18 mouse cellular contexts compared by ENCODE assay signal in the genomic region with DNA sequence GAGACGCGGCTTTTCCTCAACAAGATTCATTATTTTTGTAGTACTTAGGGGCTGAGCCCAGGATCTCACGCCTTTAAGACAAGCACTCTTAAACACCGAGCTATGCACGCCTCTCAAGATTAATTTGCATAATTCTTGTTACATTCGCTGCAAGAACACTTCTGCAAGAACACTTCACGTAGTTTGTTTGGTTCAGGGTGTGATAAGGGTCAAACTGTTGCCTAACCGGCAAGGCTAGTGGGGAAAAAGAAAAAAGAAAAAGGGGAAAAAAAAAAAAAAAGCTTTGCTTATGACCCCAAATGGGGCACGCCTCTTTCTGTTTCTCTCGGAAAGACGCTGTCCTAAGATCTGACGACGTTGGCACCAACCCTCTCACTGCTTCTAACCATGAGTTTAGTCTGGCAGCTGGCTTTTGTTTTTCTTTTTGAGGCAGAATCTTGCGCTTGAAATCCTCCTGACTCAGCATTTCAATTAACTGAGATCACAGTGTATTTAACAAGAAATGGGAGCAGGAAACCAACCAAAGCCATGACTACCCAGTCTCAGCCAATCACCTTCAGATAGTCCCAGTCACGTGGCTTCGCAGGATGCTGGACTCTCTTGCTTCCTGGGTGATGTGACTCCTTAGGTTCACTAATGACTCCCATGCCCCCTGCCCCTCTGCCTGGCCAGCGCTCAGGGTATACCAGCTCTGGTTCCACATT. TPM values are rescaled to one million over a fixed set of nuclear protein-coding genes. Genes with fewer than 3 reads are reported as not detected.
DNase-seq lines count a peak whose midpoint lies in the region; ATAC-seq and TF ChIP-seq lines count a peak whose summit lies in the region.
"Had no signal": no experiment of that assay in that cellular context is flagged by ENCODE, and none has a peak within 500 bp of the region (broad histone marks: within the 10 kb centered on the region; RNA-seq: fewer than 3 reads in every experiment).

No protein-coding gene starts in this region.

- peak overlapping the region; percentile 54 for H3K4me2 ChIP-seq in CH12.LX (ENCODE audit: insufficient read depth, low read depth, poor library complexity, severe bottlenecking)
- H3K4me2 ChIP-seq in liver, embryonic 12.5 days, result peak overlapping the region; percentile 43
- H3K4me2 ChIP-seq in lung, postnatal 0 days (replicated peaks; ENCODE audit: low read depth, low read length), result peak overlapping the region; percentile 37
- H3K4me2 ChIP-seq in hindbrain, embryonic 14.5 days (replicated peaks), result no peak overlapping the region
- H3K4me2 ChIP-seq: heart, embryonic 15.5 days; limb, embryonic 15.5 days had no signal

- peaks cover 0 to 3% of the 10 kb centered on the region in 2 experiments; a peak in 2 of 4 replicates for H3K4me1 ChIP-seq in CH12.LX (ENCODE audit: control insufficient read depth in 1 of 2, insufficient read depth in 2 of 2)
- H3K4me1 ChIP-seq in liver, embryonic 12.5 days, result no peaks in the 10 kb centered on the region
- H3K4me1 ChIP-seq in lung, postnatal 0 days (ENCODE audit: insufficient read depth, low read depth, low read length), result no peaks in the 10 kb centered on the region
- H3K4me1 ChIP-seq in thymus, adult 2 months (replicated peaks; ENCODE audit: control insufficient read depth, insufficient read depth, low read length), result no peaks in the 10 kb centered on the region
- H3K4me1 ChIP-seq in hindbrain, embryonic 14.5 days (replicated peaks; ENCODE audit: control insufficient read depth, insufficient read depth, low read length), result no peaks in the 10 kb centered on the region
- H3K4me1 ChIP-seq: heart, embryonic 15.5 days; limb, embryonic 15.5 days; midbrain, embryonic 10.5 days had no signal

- TF ChIP-seq POLR2A in CH12.LX (IDR thresholded peaks at IDR 0.05; ENCODE audit: low read depth, low read length), result no peak
- TF ChIP-seq POLR2A in thymus, adult 2 months (IDR thresholded peaks at IDR 0.05; ENCODE audit: control insufficient read depth, extremely low read depth, insufficient read depth, low read length, poor library complexity), result no peak

- H3K36me3 ChIP-seq in CH12.LX (replicated peaks in 1 of 2; ENCODE audit: control insufficient read depth in 1 of 2, insufficient read depth in 1 of 2, low read length in 1 of 2), result no peaks in the 10 kb centered on the region
- no peaks in the 10 kb centered on the region for H3K36me3 ChIP-seq in liver, embryonic 12.5 days
- H3K36me3 ChIP-seq in lung, postnatal 0 days (ENCODE audit: insufficient read depth, low read length), result no peaks in the 10 kb centered on the region
- no peaks in the 10 kb centered on the region for H3K36me3 ChIP-seq in thymus, adult 2 months (ENCODE audit: control insufficient read depth, insufficient read depth, low read length)
- H3K36me3 ChIP-seq in hindbrain, embryonic 14.5 days (replicated peaks; ENCODE audit: control insufficient read depth, insufficient read depth), result no peaks in the 10 kb centered on the region
- H3K36me3 ChIP-seq: heart, embryonic 15.5 days; limb, embryonic 15.5 days; midbrain, embryonic 10.5 days had no signal

- TF ChIP-seq RAD21 in CH12.LX (IDR thresholded peaks at IDR 0.05; ENCODE audit: low read depth, low read length), result no peak

- no peak for TF ChIP-seq CTCF in CH12.LX (conservative IDR thresholded peaks at IDR 0.05 in 1 of 2, IDR thresholded peaks at IDR 0.05 in 1 of 2; ENCODE audit: low read depth in 2 of 2, low read length in 2 of 2)
- TF ChIP-seq CTCF in lung, postnatal 0 days (IDR thresholded peaks at IDR 0.05), result no peak
- no peak for TF ChIP-seq CTCF in thymus, adult 2 months (IDR thresholded peaks at IDR 0.05; ENCODE audit: borderline replicate concordance, control insufficient read depth, extremely low read depth, insufficient read depth, low read length, poor library complexity)
- no peak for TF ChIP-seq CTCF in layer of hippocampus, adult 2 months (conservative IDR thresholded peaks at IDR 0.05)

- dilution Hi-C loops in CH12.LX (cut with MboI; ENCODE audit: extremely low pct_ligation_motif_present, extremely low pct_unique_long_range_greater_than_20kb, low sequenced_read_pairs), result no loop called here

- peak overlapping the region in 2 of 3 experiments; percentile 34 to 37 for H3K4me3 ChIP-seq in CH12.LX (replicated peaks in 1 of 3; ENCODE audit: low read depth in 2 of 3, low read length in 2 of 3, poor library complexity in 1 of 3)
- peak overlapping the region; percentile 20 for H3K4me3 ChIP-seq in liver, embryonic 12.5 days
- no peak overlapping the region for H3K4me3 ChIP-seq in lung, postnatal 0 days (ENCODE audit: low read depth, low read length)
- no peak overlapping the region for H3K4me3 ChIP-seq in thymus, adult 2 months (ENCODE audit: control insufficient read depth, insufficient read depth, low read length)
- H3K4me3 ChIP-seq in layer of hippocampus, adult 2 months, result no peak overlapping the region
- H3K4me3 ChIP-seq in hindbrain, embryonic 14.5 days (replicated peaks; ENCODE audit: low read length), result no peak overlapping the region
- H3K4me3 ChIP-seq: heart, embryonic 15.5 days; limb, embryonic 15.5 days; midbrain, embryonic 10.5 days had no signal

- in situ Hi-C loops in CH12.LX (cut with MboI; ENCODE audit: low pct_ligation_motif_present, low pct_unique_long_range_greater_than_20kb, low sequenced_read_pairs), result no loop called here

- no peaks in the 10 kb centered on the region for H3K79me2 ChIP-seq in CH12.LX (replicated peaks; ENCODE audit: control insufficient read depth, extremely low read depth, insufficient read depth, poor library complexity, severe bottlenecking)

- no peak for TF ChIP-seq EP300 in CH12.LX (IDR thresholded peaks at IDR 0.05; ENCODE audit: low read length)
- TF ChIP-seq EP300 in lung, postnatal 0 days (IDR thresholded peaks at IDR 0.05), result peak; percentile 77

- H3K9ac ChIP-seq in CH12.LX (ENCODE audit: insufficient read depth, low read depth), result peak overlapping the region; percentile 25; the same call in 1 of the 2 replicates
- no peak overlapping the region for H3K9ac ChIP-seq in liver, embryonic 12.5 days
- no peak overlapping the region for H3K9ac ChIP-seq in lung, postnatal 0 days (replicated peaks; ENCODE audit: low read depth)
- no peak overlapping the region for H3K9ac ChIP-seq in hindbrain, embryonic 14.5 days
- H3K9ac ChIP-seq: forebrain, postnatal 0 days; heart, embryonic 15.5 days; limb, embryonic 15.5 days had no signal

- no peak overlapping the region for H3K27ac ChIP-seq in CH12.LX (ENCODE audit: insufficient read depth, low read depth)
- no peak overlapping the region for H3K27ac ChIP-seq in liver, embryonic 12.5 days
- H3K27ac ChIP-seq in lung, postnatal 0 days (ENCODE audit: low read length), result peak overlapping the region; percentile 79
- H3K27ac ChIP-seq in thymus, adult 2 months (ENCODE audit: control insufficient read depth, insufficient read depth, low read length), result no peak overlapping the region
- H3K27ac ChIP-seq in layer of hippocampus, adult 2 months, result no peak overlapping the region
- no peak overlapping the region for H3K27ac ChIP-seq in hindbrain, embryonic 14.5 days
- H3K27ac ChIP-seq: heart, embryonic 15.5 days; hindbrain, postnatal 0 days; limb, embryonic 15.5 days; midbrain, embryonic 10.5 days had no signal

- peaks cover 4% of the 10 kb centered on the region for H3K9me3 ChIP-seq in CH12.LX (replicated peaks; ENCODE audit: low read length)
- no peaks in the 10 kb centered on the region for H3K9me3 ChIP-seq in liver, embryonic 12.5 days (replicated peaks)
- H3K9me3 ChIP-seq in lung, postnatal 0 days (ENCODE audit: low read length), result no peaks in the 10 kb centered on the region
- no peaks in the 10 kb centered on the region for H3K9me3 ChIP-seq in hindbrain, embryonic 14.5 days (ENCODE audit: control insufficient read depth, low read length)
- H3K9me3 ChIP-seq: heart, embryonic 15.5 days; limb, embryonic 15.5 days; midbrain, embryonic 10.5 days had no signal

- no peak for ATAC-seq in liver, embryonic 12.5 days
- peak; percentile 95 for ATAC-seq in lung, postnatal 0 days
- ATAC-seq in hindbrain, embryonic 14.5 days (ENCODE audit: low FRiP score), result no peak
- ATAC-seq: forebrain, postnatal 0 days; hindbrain, postnatal 0 days had no signal

- H3K27me3 ChIP-seq in CH12.LX (replicated peaks), result no peaks in the 10 kb centered on the region
- peaks cover 32% of the 10 kb centered on the region for H3K27me3 ChIP-seq in liver, embryonic 12.5 days (replicated peaks)
- no peaks in the 10 kb centered on the region for H3K27me3 ChIP-seq in lung, postnatal 0 days (replicated peaks; ENCODE audit: insufficient read depth, low read length)
- no peaks in the 10 kb centered on the region for H3K27me3 ChIP-seq in thymus, adult 2 months (ENCODE audit: control insufficient read depth, insufficient read depth, low read length)
- no peaks in the 10 kb centered on the region for H3K27me3 ChIP-seq in hindbrain, embryonic 14.5 days (ENCODE audit: control insufficient read depth, insufficient read depth, low read length)
- H3K27me3 ChIP-seq: limb, embryonic 15.5 days had no signal

- WGBS in liver, embryonic 12.5 days (ENCODE audit: insufficient replicate concordance), result 40% methylated on average over 17 of the region's 17 CpGs
- 36% methylated on average over 17 of the region's 17 CpGs for WGBS in lung, postnatal 0 days
- WGBS in thymus, adult 2 months, result 88% methylated on average over 17 of the region's 17 CpGs
- WGBS in hindbrain, embryonic 14.5 days, result 67% methylated on average over 17 of the region's 17 CpGs

- DNase-seq in A20 (ENCODE audit: low read depth, low spot score) (peak; percentile 68), CH12.LX (ENCODE audit: extremely low read depth) (no peak)
- peak; percentile 86 for DNase-seq in lung, postnatal 0 days (ENCODE audit: low spot score)
- no peak for DNase-seq in thymus, adult 2 months
- no peak for DNase-seq in left cerebral cortex, adult 18-20 months (ENCODE audit: low spot score in 2 of 2)
- no peak for DNase-seq in layer of hippocampus, adult 2 months (ENCODE audit: low spot score in 2 of 2)
- no peak for DNase-seq in hindbrain, embryonic 14.5 days (ENCODE audit: low spot score)
- DNase-seq: cerebellum, adult 18-20 months; embryo, embryonic 11 days; forebrain, postnatal 0 days; gastrocnemius, postnatal 10 days; right cerebral cortex, postnatal 25 days; thymus, postnatal 25 days had no signal

TF ChIP-seq in CH12.LX, 34 proteins besides CTCF, POLR2A, EP300 and RAD21 (continues in another document):
- TF ChIP-seq GABPA (IDR thresholded peaks at IDR 0.05; ENCODE audit: insufficient replicate concordance, low read depth, low read length), result no peak
- TF ChIP-seq CHD2 (IDR thresholded peaks at IDR 0.05; ENCODE audit: low read length), result no peak
- peak; percentile 67 for TF ChIP-seq ZNF384 (IDR thresholded peaks at IDR 0.05; ENCODE audit: low read depth, low read length)

RNA-seq across cellular contexts. Expression of gene Tnpo3, which starts 11.3 kb away (rescaled TPM):
- 60.5 and 75.1 TPM in 2 replicates for total RNA-seq in CH12.LX (2012; rRNA removed)
- 66.4 and 76.0 TPM in 2 replicates for total RNA-seq in CH12.LX (2014; rRNA removed)
- 130 and 140 TPM in 2 replicates for polyA plus RNA-seq in CH12.LX (2012; ENCODE audit: insufficient read length, low read depth)
- polyA plus RNA-seq in liver, embryonic 12.5 days (2016; fragmentation: Nextera tagmentation; extraction: Ambion mirVana), result 55.2 and 56.6 TPM in 2 replicates
- polyA plus RNA-seq in lung, postnatal 0 days (2015; fragmentation: Nextera tagmentation; extraction: Ambion mirVana), result 38.3 and 39.5 TPM in 2 replicates
- polyA plus RNA-seq in thymus, adult 2 months (2012; rRNA removed), result 62.6 and 63.7 TPM in 2 replicates
- total RNA-seq in left cerebral cortex, adult 18-20 months (2021), result 10 to 100 TPM; 65.1 to 73.0 TPM
- total RNA-seq in layer of hippocampus, adult 2 months (2021), result 10 to 100 TPM; 65.7 to 72.7 TPM
- polyA plus RNA-seq in hindbrain, embryonic 14.5 days (2014; fragmentation: Nextera tagmentation; extraction: Ambion mirVana), result 85.4 and 93.7 TPM in 2 replicates

Comparison
In these comparisons a context has a peak if more than half of its experiments do, and no peak if none do; other contexts are left out.
1. DNase-seq: peak in A20 (single experiment) and lung, postnatal 0 days (single experiment); none in CH12.LX (single experiment), thymus, adult 2 months (single experiment), left cerebral cortex, adult 18-20 months (0 of 2), layer of hippocampus, adult 2 months (0 of 2) and hindbrain, embryonic 14.5 days (single experiment).
2. H3K4me3 ChIP-seq: peak in CH12.LX (2 of 3) and liver, embryonic 12.5 days (single experiment); none in lung, postnatal 0 days (single experiment), thymus, adult 2 months (single experiment), layer of hippocampus, adult 2 months (single experiment) and hindbrain, embryonic 14.5 days (single experiment).